Mouse (Mus musculus) liver, adult 2 months (tissue): Measurements from ENCODE around the gene Gm27029.

Experiments
- CTCF ChIP-seq: fragments of 200-500 bp; IDR thresholded peaks from 2 replicates; pipeline ENCODE4 v1.5.1; 2011; ENCODE audit warnings: low read depth, low read length, control low read depth
- POLR2A ChIP-seq: fragments of 200-500 bp; IDR thresholded peaks from 2 replicates; pipeline ENCODE4 v1.6.1; 2011; ENCODE audit warnings: low read length, control low read depth; ENCODE audit not compliant: insufficient read depth; ENCODE audit errors: extremely low read depth

DNA sequence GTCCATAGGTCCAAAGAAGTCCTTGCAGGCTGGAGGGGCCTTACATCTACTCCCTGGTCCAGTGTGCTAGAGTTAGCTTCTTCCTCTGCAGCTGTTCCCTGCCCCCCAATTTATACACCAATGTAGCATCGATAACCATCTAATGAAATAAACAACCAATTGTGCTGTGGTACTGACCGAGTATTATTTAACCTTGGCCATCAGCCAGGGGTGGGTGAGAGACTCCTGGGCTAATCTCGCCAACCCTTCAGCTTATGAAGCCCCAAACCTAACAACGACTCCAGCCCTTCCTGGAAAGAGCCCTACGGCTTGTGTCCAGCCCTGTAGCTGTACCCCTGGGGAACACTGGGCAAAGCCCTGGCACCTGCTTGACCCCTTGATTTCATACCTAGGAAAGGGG, 49.7 kb upstream of the Gm27029 start:
- no peak for TF ChIP-seq POLR2A
- TF ChIP-seq CTCF = no peak
